ENCODE assay signal across 18 mouse cellular contexts in the genomic region with DNA sequence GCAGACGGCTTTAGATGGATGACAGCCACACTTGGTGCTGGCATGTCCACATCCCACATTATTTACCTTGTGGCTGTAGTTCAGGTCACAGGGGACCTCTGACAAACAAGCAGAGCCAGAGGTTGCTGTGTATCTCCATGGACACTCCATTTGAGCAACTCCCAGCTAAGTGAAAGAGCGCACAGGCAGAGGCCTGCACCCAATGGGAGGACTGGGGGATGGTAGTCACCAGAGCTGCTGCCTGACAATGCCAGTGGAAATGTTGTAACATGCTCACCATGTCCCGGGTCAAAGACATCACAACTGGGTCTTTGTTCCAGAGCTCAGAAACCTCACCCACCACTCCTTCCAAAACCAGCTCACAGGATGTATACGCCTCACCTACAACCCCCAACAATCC.
A peak's percentile ranks its signal among the peaks of the same experiment; 100 is the strongest.
DNase-seq lines count a peak whose midpoint lies in the region; ATAC-seq and TF ChIP-seq lines count a peak whose summit lies in the region.
"Had no signal": no experiment of that assay in that cellular context is flagged by ENCODE, and none has a peak within 500 bp of the region (broad histone marks: within the 10 kb centered on the region; RNA-seq: fewer than 3 reads in every experiment).

No protein-coding gene starts in this region.

- no peak overlapping the region for H3K4me3 ChIP-seq in embryonic facial prominence, embryonic 12.5 days
- H3K4me3 ChIP-seq in embryonic facial prominence, embryonic 10.5 days: no peak overlapping the region
- no peak overlapping the region for H3K4me3 ChIP-seq in embryonic facial prominence, embryonic 15.5 days (replicated peaks)
- no peak overlapping the region for H3K4me3 ChIP-seq in liver, embryonic 15.5 days (replicated peaks)
- no peak overlapping the region for H3K4me3 ChIP-seq in layer of hippocampus, adult 2 months
- H3K4me3 ChIP-seq: forebrain, embryonic 13.5 days; midbrain, embryonic 12.5 days; myocyte had no signal

- no peak overlapping the region for H3K9ac ChIP-seq in embryonic facial prominence, embryonic 12.5 days
- no peak overlapping the region for H3K9ac ChIP-seq in embryonic facial prominence, embryonic 15.5 days
- no peak overlapping the region for H3K9ac ChIP-seq in liver, embryonic 15.5 days
- H3K9ac ChIP-seq: forebrain, embryonic 13.5 days; midbrain, embryonic 12.5 days had no signal

- no peaks in the 10 kb centered on the region for H3K27me3 ChIP-seq in embryonic facial prominence, embryonic 12.5 days
- H3K27me3 ChIP-seq in embryonic facial prominence, embryonic 10.5 days (replicated peaks; ENCODE audit: low read depth, poor library complexity, severe bottlenecking): no peaks in the 10 kb centered on the region
- no peaks in the 10 kb centered on the region for H3K27me3 ChIP-seq in embryonic facial prominence, embryonic 15.5 days
- peaks cover 28% of the 10 kb centered on the region for H3K27me3 ChIP-seq in liver, embryonic 15.5 days

- H3K36me3 ChIP-seq in embryonic facial prominence, embryonic 12.5 days: peaks cover 24% of the 10 kb centered on the region
- peaks cover 61% of the 10 kb centered on the region for H3K36me3 ChIP-seq in embryonic facial prominence, embryonic 10.5 days (replicated peaks)
- peaks cover 30% of the 10 kb centered on the region for H3K36me3 ChIP-seq in embryonic facial prominence, embryonic 15.5 days
- no peaks in the 10 kb centered on the region for H3K36me3 ChIP-seq in liver, embryonic 15.5 days (replicated peaks)
- H3K36me3 ChIP-seq: midbrain, embryonic 12.5 days had no signal

- ATAC-seq in embryonic facial prominence, embryonic 12.5 days (ENCODE audit: insufficient number of reproducible peaks, insufficient read depth, low FRiP score, low TSS enrichment): no peak
- ATAC-seq in embryonic facial prominence, embryonic 15.5 days (ENCODE audit: insufficient number of reproducible peaks, low FRiP score, low TSS enrichment, low read depth): no peak
- ATAC-seq in liver, embryonic 15.5 days (ENCODE audit: insufficient read depth): peak; percentile 74
- ATAC-seq: forebrain, embryonic 13.5 days had no signal

- peaks cover 55% of the 10 kb centered on the region for H3K4me1 ChIP-seq in embryonic facial prominence, embryonic 12.5 days
- peaks cover 60% of the 10 kb centered on the region for H3K4me1 ChIP-seq in embryonic facial prominence, embryonic 10.5 days
- peaks cover 66% of the 10 kb centered on the region for H3K4me1 ChIP-seq in embryonic facial prominence, embryonic 15.5 days
- H3K4me1 ChIP-seq in liver, embryonic 15.5 days (replicated peaks): peaks cover 31% of the 10 kb centered on the region

- no peaks in the 10 kb centered on the region for H3K9me3 ChIP-seq in embryonic facial prominence, embryonic 12.5 days
- H3K9me3 ChIP-seq in embryonic facial prominence, embryonic 10.5 days: no peaks in the 10 kb centered on the region
- H3K9me3 ChIP-seq in embryonic facial prominence, embryonic 15.5 days (replicated peaks): no peaks in the 10 kb centered on the region
- H3K9me3 ChIP-seq in liver, embryonic 15.5 days (replicated peaks): no peaks in the 10 kb centered on the region
- H3K9me3 ChIP-seq: forebrain, embryonic 13.5 days; midbrain, embryonic 12.5 days had no signal

- WGBS in embryonic facial prominence, embryonic 12.5 days: 61% methylated on average over 4 of the region's 4 CpGs
- 68% methylated on average over 4 of the region's 4 CpGs for WGBS in embryonic facial prominence, embryonic 10.5 days
- WGBS in embryonic facial prominence, embryonic 15.5 days: 54% methylated on average over 4 of the region's 4 CpGs
- 54% methylated on average over 4 of the region's 4 CpGs for WGBS in liver, embryonic 15.5 days (ENCODE audit: insufficient replicate concordance)

- TF ChIP-seq CTCF in layer of hippocampus, adult 2 months (conservative IDR thresholded peaks at IDR 0.05): no peak

- H3K4me2 ChIP-seq in embryonic facial prominence, embryonic 12.5 days (replicated peaks): 0 out of 2 replicates have a peak overlapping the region, but pooled peaks have one; percentile 90
- peak overlapping the region; percentile 75; the same call in 1 of the 2 replicates for H3K4me2 ChIP-seq in embryonic facial prominence, embryonic 15.5 days (replicated peaks)
- H3K4me2 ChIP-seq in liver, embryonic 15.5 days: no peak overlapping the region
- H3K4me2 ChIP-seq: forebrain, embryonic 13.5 days; midbrain, embryonic 12.5 days had no signal

- no peak for DNase-seq in embryonic facial prominence, embryonic 10.5 days (ENCODE audit: low spot score)
- peak; percentile 40 for DNase-seq in 3T3-L1 (ENCODE audit: low read depth, low spot score)
- no peak for DNase-seq in layer of hippocampus, adult 2 months (ENCODE audit: low spot score in 2 of 2)
- DNase-seq in embryo, embryonic 10 days (ENCODE audit: low spot score): no peak
- DNase-seq in lung, postnatal 36 days: no peak
- DNase-seq: B cell, adult 2 months; cerebellum, postnatal 10 days; heart, adult 11 months; kidney, adult 9 months; lung, adult 2 months; retina, postnatal 1 day had no signal

- peak overlapping the region; percentile 12; the same call in 1 of the 2 replicates for H3K27ac ChIP-seq in embryonic facial prominence, embryonic 12.5 days
- H3K27ac ChIP-seq in embryonic facial prominence, embryonic 10.5 days (replicated peaks): no peak overlapping the region
- H3K27ac ChIP-seq in embryonic facial prominence, embryonic 15.5 days (replicated peaks): peak overlapping the region; percentile 96; the same call in 1 of the 2 replicates
- 0 out of 2 replicates have a peak overlapping the region, but pooled peaks have one; percentile 2 for H3K27ac ChIP-seq in liver, embryonic 15.5 days (replicated peaks)
- no peak overlapping the region for H3K27ac ChIP-seq in layer of hippocampus, adult 2 months
- H3K27ac ChIP-seq: forebrain, embryonic 13.5 days; macrophage; midbrain, embryonic 12.5 days had no signal

Comparison
In these comparisons a context has a peak if more than half of its experiments do, and no peak if none do; other contexts are left out.
1. H3K27ac ChIP-seq: peak in embryonic facial prominence, embryonic 12.5 days (single experiment), embryonic facial prominence, embryonic 15.5 days (single experiment) and liver, embryonic 15.5 days (single experiment); none in embryonic facial prominence, embryonic 10.5 days (single experiment) and layer of hippocampus, adult 2 months (single experiment).